Mouse (Mus musculus): ENCODE measurements around the gene Bcar1.

Gene Bcar1

GRCm38 (mm10) chr8:111662473-111662872, 81.1 kb downstream of the Bcar1 start:
- DNase-seq: peak; percentile 52
